Mouse (Mus musculus) limb, embryonic 11.5 days (tissue): ENCODE data around the gene Rnf39. TPM values are rescaled to one million over a fixed set of nuclear protein-coding genes. Genes with fewer than 3 reads are reported as not detected.
A peak's percentile ranks its signal among the peaks of the same experiment; 100 is the strongest.
"Not testable (repeated sequence)": the region's sequence is repeated elsewhere in the genome, so short reads cannot be mapped to it uniquely, and the experiment has no call there.

ENCODE experiments used
- ATAC-seq: fragments of 200-750 bp; cut with Nextera tagmentation; 2 replicates; pipeline ENCODE4 v1.8.0; 2017; ENCODE audit warnings: low read depth; ENCODE audit not compliant: insufficient number of reproducible peaks, low FRiP score, low TSS enrichment
- DNase-seq: peaks from one replicate; pipeline ENCODE4 v3.0.0-alpha.2; 2015; ENCODE audit warnings: low spot score
- H3K27ac ChIP-seq: fragments of 300-500 bp; sonication (generic); replicated peaks from 2 replicates; pipeline ENCODE4 v1.5.1; 2014; ENCODE audit warnings: low read depth, mild to moderate bottlenecking, low read length
- H3K27me3 ChIP-seq: fragments of 300-500 bp; sonication (generic); 2 replicates; pipeline ENCODE4 v1.6.1; 2014; ENCODE audit warnings: mild to moderate bottlenecking, low read length, mixed read lengths; ENCODE audit not compliant: control insufficient read depth, insufficient read depth
- H3K36me3 ChIP-seq: fragments of 300-500 bp; sonication (generic); 2 replicates; pipeline ENCODE4 v1.6.1; 2014; ENCODE audit warnings: mild to moderate bottlenecking, low read length, moderate library complexity, mixed read lengths; ENCODE audit not compliant: control insufficient read depth, insufficient read depth
- H3K4me1 ChIP-seq: fragments of 300-500 bp; sonication (generic); 2 replicates; pipeline ENCODE4 v1.6.1; 2014; ENCODE audit warnings: low read length, mixed read lengths; ENCODE audit not compliant: control insufficient read depth, insufficient read depth
- H3K4me2 ChIP-seq: fragments of 300-500 bp; sonication (generic); 2 replicates; pipeline ENCODE4 v1.6.1; 2014; ENCODE audit warnings: low read depth, mild to moderate bottlenecking, moderate library complexity; ENCODE audit not compliant: severe bottlenecking
- H3K4me3 ChIP-seq: fragments of 300-500 bp; sonication (generic); 2 replicates; pipeline ENCODE4 v1.5.1; 2014; ENCODE audit warnings: low read depth, low read length
- H3K9ac ChIP-seq: fragments of 300-500 bp; sonication (generic); 2 replicates; pipeline ENCODE4 v1.6.1; 2014; ENCODE audit warnings: mild to moderate bottlenecking, low read length
- H3K9me3 ChIP-seq: fragments of 300-500 bp; sonication (generic); 2 replicates; pipeline ENCODE4 v1.6.1; 2016; ENCODE audit warnings: low read length; ENCODE audit not compliant: control insufficient read depth
- WGBS: fragments of 180-500 bp; shearing (Covaris S2); extraction: QIAGEN DNeasy Blood & Tissue Kit; methylation state at CpG from one replicate; pipeline ENCODE4 v1.1.7; 2014; 5-methylcytosine and 5-hydroxymethylcytosine counted together
- polyA plus RNA-seq: library from polyadenylated mRNA; unstranded; fragments of >200 nt; fragmentation: Nextera tagmentation; extraction: Ambion mirVana; gene quantifications from 2 replicates; pipeline ENCODE4 v1.2.1, GENCODE M21; 2014

The Rnf39 gene
- polyA plus RNA-seq, 1 experiment from 2014 or later = 0.45 TPM

DNA sequence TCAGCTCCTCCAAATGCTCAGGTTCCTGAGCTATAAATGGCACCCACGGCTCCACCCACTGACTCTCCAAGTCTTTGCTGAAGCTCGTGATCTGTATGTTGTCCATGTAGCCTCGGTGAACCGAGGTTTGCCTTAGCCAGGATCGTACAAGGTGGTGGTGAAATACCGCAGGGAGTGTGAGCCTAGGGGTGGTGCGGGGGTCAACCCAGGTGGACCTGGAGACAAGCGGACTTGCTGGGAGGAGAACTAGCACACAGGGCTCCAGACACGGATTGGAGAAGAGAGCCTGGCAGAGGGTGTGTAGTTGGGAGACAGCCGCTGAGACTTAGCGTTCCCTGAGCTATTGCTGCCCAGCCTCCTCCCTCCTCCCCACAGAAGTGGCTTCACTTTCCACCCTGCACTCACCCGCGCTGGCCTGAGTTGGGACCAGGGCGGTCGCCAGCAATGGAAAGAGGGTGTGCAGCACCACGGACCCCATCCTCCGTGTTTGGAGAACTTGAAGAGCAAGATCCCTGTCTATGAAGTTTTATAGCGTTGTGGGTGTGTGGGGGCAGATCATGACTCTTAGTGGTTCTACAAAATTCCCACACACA, 38.6 kb downstream of the Rnf39 start, which contains the start of gene 2410137M14Rik:
TSS of gene 2410137M14Rik (minus strand) at position 17 of the 593 bp plus-strand sequence.
- ATAC-seq = 0 out of 2 replicates have a peak, but pooled peaks have one; percentile 62
- Histone ChIP-seq H3K27me3 (no peaks in the 10 kb centered on the region), H3K4me1 (peaks cover 3% of the 10 kb centered on the region; the same call in 1 of the 2 replicates), H3K4me3 (no peak within 1 kb of the TSS), H3K36me3 (no peaks in the 10 kb centered on the region), H3K4me2 (peak within 1 kb of the TSS; percentile 21; the same call in 1 of the 2 replicates), H3K9ac (no peak within 1 kb of the TSS), H3K27ac (no peak within 1 kb of the TSS), H3K9me3 (no peaks in the 10 kb centered on the region)
- DNase-seq = peak; percentile 32
- WGBS = 12% methylated on average over 18 of the region's 18 CpGs

DNA sequence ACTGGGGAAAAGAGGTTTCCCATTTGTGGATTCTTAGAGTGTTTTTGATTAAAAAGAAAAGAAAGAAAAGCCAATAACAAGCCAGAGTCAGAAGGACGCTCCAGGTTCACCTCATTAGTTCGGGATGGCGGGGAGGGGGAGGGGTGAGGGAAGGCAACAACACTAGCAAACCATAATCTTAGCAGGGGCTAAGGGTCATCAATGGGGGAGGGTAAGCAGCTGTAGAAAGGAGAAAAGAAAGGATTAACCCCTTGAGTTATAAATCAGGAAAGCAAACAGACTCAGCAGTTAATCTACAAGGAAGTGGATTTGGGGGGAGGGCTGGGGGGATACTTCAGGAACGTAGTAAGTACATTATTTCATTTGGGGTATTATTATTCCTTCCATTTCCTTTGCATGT, 39.1 kb downstream of the Rnf39 start:
- Histone ChIP-seq H3K9me3 (no peaks in the 10 kb centered on the region), H3K4me2 (peak overlapping the region; percentile 21; the same call in 1 of the 2 replicates), H3K36me3 (no peaks in the 10 kb centered on the region), H3K9ac (no peak overlapping the region), H3K27me3 (no peaks in the 10 kb centered on the region), H3K4me1 (peaks cover 3% of the 10 kb centered on the region; the same call in 1 of the 2 replicates), H3K27ac (no peak overlapping the region), H3K4me3 (no peak overlapping the region)
- DNase-seq (peak; percentile 29), ATAC-seq (no peak)
- WGBS = 5% methylated on average over 4 of the region's 4 CpGs

DNA sequence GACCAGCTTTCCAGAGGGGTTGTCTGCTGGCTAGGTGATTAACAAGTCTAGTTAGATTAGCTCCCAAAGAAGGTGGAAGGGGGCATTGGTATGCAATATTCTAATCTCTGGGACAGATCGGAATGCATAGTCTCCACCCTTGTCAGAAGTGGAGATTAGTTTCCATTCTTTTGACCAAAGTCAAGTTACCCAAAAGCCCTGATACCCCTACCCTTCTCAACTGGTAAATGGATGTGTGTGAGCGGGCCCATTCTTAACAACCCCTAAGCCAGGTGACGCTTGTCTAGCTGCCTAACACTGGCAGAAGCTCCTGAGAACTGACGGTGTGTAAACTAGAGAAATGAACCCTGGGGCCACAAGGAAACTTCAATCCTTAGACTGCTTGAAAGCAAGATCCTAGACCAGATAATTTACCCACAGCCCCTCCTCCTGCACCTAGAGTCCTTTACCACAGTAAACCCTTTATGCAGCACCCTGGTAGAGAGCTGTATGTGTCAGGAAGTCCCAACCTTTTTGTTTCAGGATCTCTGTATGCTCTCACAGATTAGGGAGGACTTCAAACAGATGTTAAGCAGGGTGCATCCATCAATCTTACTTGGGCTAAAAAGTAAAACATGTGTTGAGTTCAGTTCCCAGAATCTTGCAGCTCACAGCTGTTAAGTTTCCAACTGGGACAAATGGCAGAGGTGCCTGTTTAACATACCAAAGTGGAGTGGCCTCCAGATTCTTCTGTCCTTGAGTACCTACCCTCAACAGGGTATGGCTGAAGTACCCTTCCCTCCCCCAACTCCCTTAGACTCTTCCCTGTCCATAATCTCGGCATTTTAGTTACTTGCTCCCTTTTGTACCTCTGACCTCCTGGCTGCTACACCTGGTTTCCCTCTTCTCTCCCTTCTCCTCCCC, 39.8 kb downstream of the Rnf39 start:
- no peak for ATAC-seq
- Histone ChIP-seq H3K9ac (no peak overlapping the region), H3K9me3 (no peaks in the 10 kb centered on the region), H3K27me3 (peaks cover 3% of the 10 kb centered on the region), H3K27ac (no peak overlapping the region), H3K4me1 (peaks cover 3% of the 10 kb centered on the region; the same call in 1 of the 2 replicates), H3K36me3 (no peaks in the 10 kb centered on the region), H3K4me3 (no peak overlapping the region), H3K4me2 (no peak overlapping the region)
- DNase-seq = no peak
- 17% methylated on average over 5 of the region's 5 CpGs for WGBS

DNA sequence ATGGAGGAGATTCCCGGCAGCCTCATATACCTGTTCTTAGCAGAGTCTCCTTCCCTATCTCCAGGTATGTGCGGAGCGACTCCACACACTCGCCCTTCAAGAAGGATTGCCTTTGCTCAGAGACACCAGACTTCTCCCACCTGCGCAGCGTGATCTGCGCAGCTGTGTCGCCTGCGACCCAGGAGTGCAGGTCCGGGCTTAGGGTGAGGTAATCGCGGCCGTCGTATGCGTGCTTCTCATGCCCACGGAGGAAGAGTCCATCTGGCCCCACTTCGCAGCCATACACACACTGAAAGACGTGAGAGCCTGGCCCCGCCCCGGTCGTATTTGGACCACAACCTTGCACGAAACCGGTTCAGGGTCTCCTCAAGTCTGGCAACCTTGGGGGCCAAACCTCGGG, 45.8 kb downstream of the Rnf39 start:
- Histone ChIP-seq H3K36me3 (no peaks in the 10 kb centered on the region), H3K4me3 (no peak overlapping the region; the same call in 1 of the 2 replicates), H3K9me3 (no peaks in the 10 kb centered on the region), H3K4me2 (no peak overlapping the region), H3K27ac (no peak overlapping the region), H3K4me1 (no peaks in the 10 kb centered on the region), H3K9ac (no peak overlapping the region), H3K27me3 (peaks cover 23% of the 10 kb centered on the region)
- DNase-seq (no peak), ATAC-seq (no peak)
- WGBS = 6% methylated on average over 24 of the region's 24 CpGs

DNA sequence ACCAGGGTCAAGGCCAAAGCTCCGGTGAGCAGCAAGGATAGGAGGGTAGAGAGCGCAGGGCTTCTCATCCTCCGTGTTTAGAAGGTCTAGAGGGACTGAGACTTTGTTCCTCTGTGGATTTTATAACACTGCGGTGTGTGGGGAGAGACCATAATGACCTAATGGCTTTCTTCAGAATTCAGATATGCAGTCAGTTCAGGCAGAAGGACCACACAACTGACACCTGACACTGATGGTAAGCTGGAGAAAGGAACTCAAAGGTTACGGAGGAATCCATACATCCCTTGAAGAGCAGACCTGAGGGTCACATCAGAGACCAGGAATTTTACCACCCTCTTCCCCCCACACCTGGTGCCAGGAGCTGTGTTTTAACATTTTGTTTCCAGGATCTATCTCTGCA, 46.7 kb downstream of the Rnf39 start, which contains the start of gene H2-M5:
TSS of gene H2-M5 (minus strand) at position 101 of the 400 bp plus-strand sequence.
- H3K27ac ChIP-seq = no peak within 1 kb of the TSS
- H3K4me3 ChIP-seq = no peak within 1 kb of the TSS; the same call in 1 of the 2 replicates
- DNase-seq (no peak), ATAC-seq (no peak)
- H3K4me1 ChIP-seq = no peaks in the 10 kb centered on the region
- no peaks in the 10 kb centered on the region for H3K36me3 ChIP-seq
- peaks cover 23% of the 10 kb centered on the region for H3K27me3 ChIP-seq
- 25% methylated on average over 5 of the region's 5 CpGs for WGBS
- H3K9ac ChIP-seq = no peak within 1 kb of the TSS
- no peak within 1 kb of the TSS for H3K4me2 ChIP-seq
- no peaks in the 10 kb centered on the region for H3K9me3 ChIP-seq

DNA sequence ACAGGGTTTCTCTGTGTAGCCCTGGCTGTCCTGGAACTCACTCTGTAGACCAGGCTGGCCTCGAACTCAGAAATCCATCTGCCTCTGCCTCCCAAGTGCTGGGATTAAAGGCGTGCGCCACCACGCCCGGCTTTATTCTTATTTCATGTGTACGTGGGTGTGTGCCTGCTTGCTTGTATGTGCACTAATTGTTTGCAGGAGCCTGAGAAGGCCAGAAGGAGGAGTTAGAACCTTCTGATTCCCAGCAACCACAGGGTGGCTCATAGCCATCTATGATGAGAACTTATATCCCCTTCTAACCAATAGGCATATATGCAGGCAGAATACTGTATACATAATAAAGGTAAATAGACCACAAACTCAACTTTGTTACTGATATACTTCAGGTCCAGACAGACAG, 47.9 kb downstream of the Rnf39 start:
- not testable (repeated sequence) for H3K9me3 ChIP-seq, H3K36me3 ChIP-seq, H3K9ac ChIP-seq, H3K4me1 ChIP-seq, H3K4me3 ChIP-seq, ATAC-seq, H3K27ac ChIP-seq, H3K4me2 ChIP-seq, DNase-seq
- peaks cover 23% of the 10 kb centered on the region for H3K27me3 ChIP-seq
- WGBS = 88% methylated on average over 6 of the region's 6 CpGs

DNA sequence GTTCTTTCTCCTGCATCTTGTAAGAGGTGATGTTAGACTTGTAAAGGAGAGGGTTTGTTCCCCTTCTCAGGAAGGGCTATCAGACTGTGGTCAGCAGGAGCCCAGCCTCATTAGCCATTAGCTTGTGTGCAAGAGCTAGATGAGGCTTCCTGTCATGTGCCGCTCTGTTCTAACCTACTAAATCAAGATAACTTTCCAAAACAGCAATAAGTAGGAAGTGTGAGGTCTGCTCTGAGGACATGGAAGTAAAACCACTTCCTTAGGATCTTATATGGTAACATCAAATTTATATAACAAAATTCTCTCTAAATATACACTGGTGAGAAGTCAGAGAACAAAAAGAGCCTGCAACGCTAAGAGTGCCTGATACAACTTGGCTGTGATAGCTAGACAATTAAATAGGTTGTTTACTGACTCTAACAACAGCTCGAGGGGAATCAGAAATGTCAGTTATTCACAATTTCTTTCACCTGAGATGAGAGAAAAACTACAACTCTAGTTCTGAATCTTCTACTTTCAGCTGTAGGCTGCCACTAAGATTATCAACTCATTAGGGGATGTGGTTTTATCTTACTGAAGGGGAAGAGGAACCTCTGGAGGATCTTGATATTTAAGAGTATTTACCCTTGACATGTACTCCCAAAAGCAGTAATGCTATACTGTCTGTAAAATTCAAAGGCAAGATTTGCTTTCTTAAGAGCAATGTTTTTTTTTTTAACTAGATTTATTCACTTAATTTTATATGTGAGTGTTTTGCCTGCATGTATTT, 49.8 kb downstream of the Rnf39 start:
- DNase-seq = no peak
- 60% methylated on average over 3 of the region's 3 CpGs for WGBS
- Histone ChIP-seq H3K36me3 (no peaks in the 10 kb centered on the region), H3K4me3 (no peak overlapping the region), H3K27ac (no peak overlapping the region), H3K4me1 (no peaks in the 10 kb centered on the region), H3K9me3 (no peaks in the 10 kb centered on the region), H3K27me3 (peaks cover 20% of the 10 kb centered on the region), H3K4me2 (no peak overlapping the region), H3K9ac (no peak overlapping the region)
- no peak for ATAC-seq

DNA sequence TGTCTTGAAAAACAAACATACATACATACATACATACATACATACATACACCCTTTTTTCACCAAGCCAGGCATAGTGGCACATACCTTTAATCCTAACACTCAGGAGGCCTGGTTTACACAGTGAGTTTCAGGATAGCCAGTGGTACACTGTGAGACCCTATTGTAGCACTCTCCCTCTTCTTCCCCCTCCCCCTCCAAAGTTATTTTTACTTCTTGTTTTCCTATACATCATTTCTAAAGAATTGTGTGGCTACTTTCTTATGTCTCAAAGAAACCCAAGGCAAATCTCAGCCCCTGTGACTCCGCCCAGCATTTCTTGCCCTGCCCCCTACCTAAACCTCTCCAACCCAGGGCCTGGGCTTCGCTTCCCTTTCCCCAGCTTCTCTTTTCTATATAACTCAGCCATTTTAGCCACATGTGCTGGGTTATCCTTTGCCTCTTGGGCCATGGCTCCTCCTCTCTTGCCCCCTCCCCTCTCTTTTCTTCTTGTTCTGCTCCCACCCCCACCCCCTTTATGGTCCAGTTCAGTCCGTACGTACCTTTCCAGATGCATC, 51.1 kb downstream of the Rnf39 start:
- no peak overlapping the region for H3K27ac ChIP-seq
- no peak overlapping the region for H3K9ac ChIP-seq
- H3K27me3 ChIP-seq = peaks cover 8% of the 10 kb centered on the region
- DNase-seq = no peak
- ATAC-seq = no peak
- WGBS = 81% methylated on average over 4 of the region's 4 CpGs
- no peaks in the 10 kb centered on the region for H3K36me3 ChIP-seq
- H3K9me3 ChIP-seq = no peaks in the 10 kb centered on the region
- H3K4me1 ChIP-seq = no peaks in the 10 kb centered on the region
- no peak overlapping the region for H3K4me2 ChIP-seq
- no peak overlapping the region for H3K4me3 ChIP-seq
